Mouse (Mus musculus) CH12.LX (cell line): ENCODE measurements around the gene Calml3. TPM values are rescaled to one million over a fixed set of nuclear protein-coding genes. Genes with fewer than 3 reads are reported as not detected.

ENCODE experiments used
- DNase-seq: peaks from one replicate; pipeline ENCODE4 v3.0.0-alpha.2; 2013; ENCODE audit errors: extremely low read depth
- H3K27ac ChIP-seq: 2 replicates; pipeline ENCODE4 v1.5.1; 2012; ENCODE audit warnings: low read depth, mild to moderate bottlenecking, control low read depth, moderate library complexity; ENCODE audit not compliant: insufficient read depth
- H3K27me3 ChIP-seq: replicated peaks from 2 replicates; pipeline ENCODE3; 2012; ENCODE audit warnings: inconsistent platforms
- H3K36me3 ChIP-seq, 2 experiments: replicated peaks in 1 of 2; 2 replicates each; pipeline versions ENCODE3 to v1.6.1; 2012; ENCODE audit warnings: inconsistent platforms in 1 of 2, low read length in 1 of 2, mild to moderate bottlenecking in 1 of 2, mixed read lengths in 1 of 2, moderate library complexity in 1 of 2; ENCODE audit not compliant: control insufficient read depth in 1 of 2, insufficient read depth in 1 of 2
- H3K4me1 ChIP-seq, 2 experiments: 2 replicates each; pipeline ENCODE4 v1.6.1; 2012; ENCODE audit warnings: inconsistent platforms in 1 of 2, moderate library complexity in 1 of 2; ENCODE audit not compliant: insufficient read depth in 2 of 2, control insufficient read depth in 1 of 2
- H3K4me2 ChIP-seq: 2 replicates; pipeline ENCODE4 v1.6.1; 2012; ENCODE audit warnings: low read depth, mild to moderate bottlenecking, control low read depth; ENCODE audit not compliant: poor library complexity, insufficient read depth, severe bottlenecking
- H3K4me3 ChIP-seq, 3 experiments: fragments of 150-350 bp in 1 of 3; sonication (generic) in 1 of 3; replicated peaks in 1 of 3; 2 replicates each; pipeline versions ENCODE3 to v1.5.1; 2011 to 2012; ENCODE audit warnings: low read depth in 2 of 3, low read length in 2 of 3, mild to moderate bottlenecking in 2 of 3, moderate library complexity in 2 of 3, control low read depth in 1 of 3, improper control_type of control experiment in 1 of 3, inconsistent platforms in 1 of 3, mixed read lengths in 1 of 3; ENCODE audit not compliant: poor library complexity in 1 of 3
- H3K79me2 ChIP-seq: replicated peaks from 2 replicates; pipeline ENCODE4 v1.6.1; 2012; ENCODE audit warnings: mild to moderate bottlenecking, moderate library complexity; ENCODE audit not compliant: control insufficient read depth, poor library complexity, insufficient read depth, severe bottlenecking; ENCODE audit errors: extremely low read depth
- H3K9ac ChIP-seq: 2 replicates; pipeline ENCODE4 v1.6.1; 2012; ENCODE audit warnings: low read depth, mild to moderate bottlenecking, control low read depth, moderate library complexity; ENCODE audit not compliant: insufficient read depth
- H3K9me3 ChIP-seq: replicated peaks from 2 replicates; pipeline ENCODE3; 2012; ENCODE audit warnings: low read length, inconsistent platforms, mixed read lengths
- BHLHE40 ChIP-seq: IDR thresholded peaks from 2 replicates; pipeline ENCODE4 v1.6.1; 2011; ENCODE audit warnings: mild to moderate bottlenecking, low read depth, low read length, improper control_type of control experiment
- E2F4 ChIP-seq: IDR thresholded peaks from 2 replicates; pipeline ENCODE4 v1.6.1; 2011; ENCODE audit warnings: low read depth, low read length, improper control_type of control experiment; ENCODE audit not compliant: insufficient replicate concordance
- ELF1 ChIP-seq: IDR thresholded peaks from 2 replicates; pipeline ENCODE4 v1.6.1; 2014; ENCODE audit warnings: low read depth, mild to moderate bottlenecking, inconsistent platforms, low read length, improper control_type of control experiment
- ETS1 ChIP-seq: conservative IDR thresholded peaks from 2 replicates; pipeline ENCODE4 v1.6.1; 2012; ENCODE audit warnings: low read depth, mild to moderate bottlenecking, inconsistent platforms, low read length, improper control_type of control experiment, moderate library complexity
- GABPA ChIP-seq: IDR thresholded peaks from 2 replicates; pipeline ENCODE4 v1.6.1; 2012; ENCODE audit warnings: low read depth, low read length, improper control_type of control experiment, inconsistent platforms; ENCODE audit not compliant: insufficient replicate concordance
- JUN ChIP-seq: IDR thresholded peaks from 2 replicates; pipeline ENCODE4 v1.6.1; 2011; ENCODE audit warnings: low read depth, mild to moderate bottlenecking, low read length, improper control_type of control experiment, moderate library complexity; ENCODE audit not compliant: insufficient read depth
- KAT2A ChIP-seq: IDR thresholded peaks from 2 replicates; pipeline ENCODE4 v1.6.1; 2012; ENCODE audit warnings: low read length, improper control_type of control experiment, inconsistent platforms; ENCODE audit not compliant: insufficient replicate concordance
- MAX ChIP-seq: IDR thresholded peaks from 2 replicates; pipeline ENCODE4 v1.6.1; 2011; ENCODE audit warnings: low read length, improper control_type of control experiment
- MEF2A ChIP-seq: IDR thresholded peaks from 2 replicates; pipeline ENCODE4 v1.6.1; 2014; ENCODE audit warnings: low read depth, mild to moderate bottlenecking, inconsistent platforms, low read length, improper control_type of control experiment, borderline replicate concordance
- MXI1 ChIP-seq: IDR thresholded peaks from 2 replicates; pipeline ENCODE4 v1.6.1; 2011; ENCODE audit warnings: mild to moderate bottlenecking, low read depth, low read length, improper control_type of control experiment
- MYC ChIP-seq: IDR thresholded peaks from 2 replicates; pipeline ENCODE4 v1.6.1; 2011; ENCODE audit warnings: low read depth, mild to moderate bottlenecking, improper control_type of control experiment, low read length
- PAX5 ChIP-seq: IDR thresholded peaks from 2 replicates; pipeline ENCODE4 v1.6.1; 2012; ENCODE audit warnings: low read length, inconsistent platforms, mixed read lengths
- POLR2A ChIP-seq: IDR thresholded peaks from 2 replicates; pipeline ENCODE4 v1.6.1; 2011; ENCODE audit warnings: low read depth, mild to moderate bottlenecking, improper control_type of control experiment, low read length
- RCOR1 ChIP-seq: conservative IDR thresholded peaks from 2 replicates; pipeline ENCODE4 v1.6.1; 2012; ENCODE audit warnings: low read depth, mild to moderate bottlenecking, inconsistent platforms, low read length, improper control_type of control experiment
- SIN3A ChIP-seq: IDR thresholded peaks from 2 replicates; pipeline ENCODE4 v1.6.1; 2012; ENCODE audit warnings: low read length, improper control_type of control experiment, inconsistent platforms
- TBP ChIP-seq: conservative IDR thresholded peaks from 2 replicates; pipeline ENCODE4 v1.6.1; 2011; ENCODE audit warnings: low read depth, low read length, improper control_type of control experiment
- UBTF ChIP-seq: IDR thresholded peaks from 2 replicates; pipeline ENCODE4 v1.6.1; 2012; ENCODE audit warnings: low read depth, mild to moderate bottlenecking, inconsistent platforms, low read length, improper control_type of control experiment, moderate library complexity
- USF1 ChIP-seq: IDR thresholded peaks from 2 replicates; pipeline ENCODE4 v1.6.1; 2014; ENCODE audit warnings: low read depth, mild to moderate bottlenecking, inconsistent platforms, low read length, improper control_type of control experiment
- USF2 ChIP-seq: conservative IDR thresholded peaks from 2 replicates; pipeline ENCODE4 v1.6.1; 2011; ENCODE audit warnings: low read depth, low read length, improper control_type of control experiment
- ZC3H11A ChIP-seq: IDR thresholded peaks from 2 replicates; pipeline ENCODE4 v1.6.1; 2012; ENCODE audit warnings: low read depth, mild to moderate bottlenecking, inconsistent platforms, low read length, improper control_type of control experiment
- ZNF384 ChIP-seq: IDR thresholded peaks from 2 replicates; pipeline ENCODE4 v1.6.1; 2012; ENCODE audit warnings: low read depth, low read length, improper control_type of control experiment, inconsistent platforms
- dilution Hi-C: fragments of 300-500 bp; cut with MboI; formaldehyde crosslinking; loops from 2 replicates; pipeline ENCODE4 v1.14.3; 2020; ENCODE audit warnings: low sequenced_read_pairs; ENCODE audit not compliant: extremely low pct_unique_long_range_greater_than_20kb, extremely low pct_ligation_motif_present
- in situ Hi-C: fragments of 300-500 bp; cut with MboI; formaldehyde crosslinking; loops from 3 replicates; pipeline ENCODE4 v1.14.3; 2019; ENCODE audit warnings: low sequenced_read_pairs, low pct_ligation_motif_present, low pct_unique_long_range_greater_than_20kb, mixed read lengths
- polyA plus RNA-seq: library from polyadenylated mRNA; unstranded; fragments of >175 nt; gene quantifications from 2 replicates; pipeline ENCODE4 v1.2.1, GENCODE M21; 2012; ENCODE audit warnings: low read depth; ENCODE audit not compliant: insufficient read length
- total RNA-seq, 2 experiments: library from RNA; depleted of rRNA; stranded (reverse); fragments of 300-350 nt in 1 of 2; fragments of >200 nt in 1 of 2; gene quantifications; 2 replicates each; pipeline ENCODE4 v1.2.3; 2012 to 2014

Calml3 gene
- total and polyA plus RNA-seq, 3 experiments, result not detected

GRCm38 (mm10) chr13:3796649-3797048 is 7.5 kb downstream of the Calml3 start:
- TF ChIP-seq RCOR1 (no peak), MYC (no peak), MAX (no peak), POLR2A (no peak), MXI1 (no peak), KAT2A (no peak), ZC3H11A (no peak), PAX5 (no peak), USF1 (no peak), SIN3A (no peak), MEF2A (no peak), GABPA (no peak), E2F4 (no peak), BHLHE40 (no peak), ELF1 (no peak)
- dilution Hi-C loops (no loop called here), in situ Hi-C loops (no loop called here)
- no peak overlapping the region for H3K27ac ChIP-seq
- H3K4me2 ChIP-seq, result no peak overlapping the region
- no peaks in the 10 kb centered on the region for H3K36me3 ChIP-seq
- H3K9ac ChIP-seq, result no peak overlapping the region
- H3K9me3 ChIP-seq, result no peaks in the 10 kb centered on the region
- no peak overlapping the region for H3K4me3 ChIP-seq
- no peaks in the 10 kb centered on the region for H3K27me3 ChIP-seq
- no peaks in the 10 kb centered on the region for H3K79me2 ChIP-seq
- peaks cover 7 to 33% of the 10 kb centered on the region in 2 experiments; a peak in 3 of 4 replicates for H3K4me1 ChIP-seq
- DNase-seq, result no peak

- DNase-seq, result no peak
- peaks cover 5 to 41% of the 10 kb centered on the region in 2 experiments; a peak in 3 of 4 replicates for H3K4me1 ChIP-seq
- peaks cover 4% of the 10 kb centered on the region for H3K27me3 ChIP-seq
- no peaks in the 10 kb centered on the region for H3K9me3 ChIP-seq
- no peak overlapping the region for H3K9ac ChIP-seq
- no peaks in the 10 kb centered on the region for H3K79me2 ChIP-seq
- H3K4me3 ChIP-seq, result no peak overlapping the region
- in situ Hi-C loops (no loop called here), dilution Hi-C loops (no loop called here)
- H3K27ac ChIP-seq, result no peak overlapping the region
- H3K36me3 ChIP-seq, result no peaks in the 10 kb centered on the region
- TF ChIP-seq ZNF384 (no peak), MAX (no peak), USF2 (no peak), UBTF (no peak), RCOR1 (no peak), JUN (no peak), SIN3A (no peak), ETS1 (no peak), TBP (no peak), E2F4 (no peak), PAX5 (no peak), ELF1 (no peak)
- no peak overlapping the region for H3K4me2 ChIP-seq
These were observed 14.6 kb downstream of the Calml3 start for GRCm38 (mm10) chr13:3789531-3789930.
